In genomic region chr16:27457273-27457672, GRCm38 (mm10) we compare ENCODE assay signal across 7 mouse cellular contexts.
DNase-seq lines count a peak whose midpoint lies in the region; ATAC-seq lines count a peak whose summit lies in the region.

No protein-coding gene starts in this region.

- H3K9ac ChIP-seq in forebrain, embryonic 14.5 days (ENCODE audit: low read length), result no peak overlapping the region
- H3K9ac ChIP-seq in midbrain, embryonic 12.5 days (replicated peaks), result no peak overlapping the region

- H3K4me1 ChIP-seq in forebrain, embryonic 14.5 days (ENCODE audit: control insufficient read depth, insufficient read depth, low read length), result no peaks in the 10 kb centered on the region
- no peaks in the 10 kb centered on the region for H3K4me1 ChIP-seq in midbrain, embryonic 12.5 days

- 20% methylated on average over 4 of the region's 4 CpGs for WGBS in forebrain, embryonic 14.5 days
- WGBS in midbrain, embryonic 12.5 days, result 21% methylated on average over 4 of the region's 4 CpGs

- no peaks in the 10 kb centered on the region for H3K9me3 ChIP-seq in forebrain, embryonic 14.5 days (replicated peaks; ENCODE audit: control insufficient read depth, low read length)
- H3K9me3 ChIP-seq in midbrain, embryonic 12.5 days, result no peaks in the 10 kb centered on the region

- peak; percentile 64 for ATAC-seq in forebrain, embryonic 14.5 days
- peak; percentile 66; the same call in 1 of the 2 replicates for ATAC-seq in midbrain, embryonic 12.5 days (ENCODE audit: low FRiP score, low read depth)

- DNase-seq in NIH3T3 (ENCODE audit: low read depth), result peak; percentile 89
- DNase-seq in c-Kit-positive CD71-positive TER-119-negative erythroid progenitor cells, embryonic 14.5 days (ENCODE audit: low read depth), result peak; percentile 43
- peak; percentile 83 for DNase-seq in forebrain, embryonic 14.5 days (ENCODE audit: low spot score)
- DNase-seq in hindlimb bud, embryonic 11.5 days (ENCODE audit: extremely low spot score, low read depth, low spot score), result peak; percentile 49
- DNase-seq in left cerebral cortex, postnatal 10 days (ENCODE audit: extremely low spot score in 1 of 2, low spot score in 2 of 2), result peak; percentile 73 to 78
- DNase-seq in skeletal muscle tissue, adult 2 months (ENCODE audit: low read depth, low spot score), result peak; percentile 44

- H3K36me3 ChIP-seq in forebrain, embryonic 14.5 days (ENCODE audit: control insufficient read depth, insufficient read depth, low read length), result no peaks in the 10 kb centered on the region
- H3K36me3 ChIP-seq in midbrain, embryonic 12.5 days, result no peaks in the 10 kb centered on the region

- no peak overlapping the region for H3K4me3 ChIP-seq in forebrain, embryonic 14.5 days (ENCODE audit: low read depth, low read length)
- H3K4me3 ChIP-seq in midbrain, embryonic 12.5 days, result no peak overlapping the region

- H3K27ac ChIP-seq in forebrain, embryonic 14.5 days (ENCODE audit: low read depth, low read length), result no peak overlapping the region
- no peak overlapping the region for H3K27ac ChIP-seq in midbrain, embryonic 12.5 days (replicated peaks)

- H3K27me3 ChIP-seq in forebrain, embryonic 14.5 days (replicated peaks; ENCODE audit: control insufficient read depth, insufficient read depth, low read length), result no peaks in the 10 kb centered on the region
- no peaks in the 10 kb centered on the region for H3K27me3 ChIP-seq in midbrain, embryonic 12.5 days

- no peak overlapping the region for H3K4me2 ChIP-seq in forebrain, embryonic 14.5 days (ENCODE audit: low read length)
- H3K4me2 ChIP-seq in midbrain, embryonic 12.5 days (replicated peaks), result no peak overlapping the region

- intact Hi-C loops in left cerebral cortex, postnatal 10 days (cut with DNase I), result loop anchor here (5.0 to 10.0 kb wide), 3 partner anchors 315 to 1492 kb away; no protein-coding TSS in a partner anchor
